Mouse (Mus musculus): ENCODE measurements around the gene Usp39. TPM values are rescaled to one million over a fixed set of nuclear protein-coding genes. Genes with fewer than 3 reads are reported as not detected.

Usp39 gene
- polyA plus RNA-seq (2016; fragmentation: Nextera tagmentation; extraction: Ambion mirVana): 79.7 and 80.3 TPM in 2 replicates

- DNase-seq (ENCODE audit: low spot score): peak; percentile 92
- 1% methylated on average over 30 of the region's 30 CpGs for WGBS
- Histone ChIP-seq H3K4me3 (peak within 1 kb of the TSS; percentile 92), H3K27me3 (ENCODE audit: insufficient read depth, poor library complexity, severe bottlenecking) (no peaks in the 10 kb centered on the region), H3K27ac (peak within 1 kb of the TSS; percentile 95), H3K36me3 (peaks cover 40% of the 10 kb centered on the region), H3K4me1 (replicated peaks) (peaks cover 53% of the 10 kb centered on the region), H3K9me3 (no peaks in the 10 kb centered on the region)
Measured at GRCm38 (mm10) chr6:72345074-72345567, at the start of gene Usp39. Gene Usp39, minus strand, starts transcription at chr6:72345184.

- DNase-seq (ENCODE audit: low spot score): no peak
- no peaks in the 10 kb centered on the region for H3K36me3 ChIP-seq
- H3K4me3 ChIP-seq: no peak overlapping the region
- peaks cover 29% of the 10 kb centered on the region for H3K4me1 ChIP-seq (replicated peaks)
- H3K9me3 ChIP-seq: no peaks in the 10 kb centered on the region
- H3K27ac ChIP-seq: no peak overlapping the region
- WGBS: 89% methylated on average over 5 of the region's 5 CpGs
- peaks cover 25% of the 10 kb centered on the region for H3K27me3 ChIP-seq (ENCODE audit: insufficient read depth, poor library complexity, severe bottlenecking)
Measured at GRCm38 (mm10) chr6:72392341-72392740, 47.4 kb upstream of the Usp39 start.

- DNase-seq (ENCODE audit: low spot score): peak; percentile 40
- H3K36me3 ChIP-seq: no peaks in the 10 kb centered on the region
- WGBS: 12% methylated on average over 12 of the region's 12 CpGs
- H3K4me1 ChIP-seq (replicated peaks): peaks cover 29% of the 10 kb centered on the region
- peaks cover 25% of the 10 kb centered on the region for H3K27me3 ChIP-seq (ENCODE audit: insufficient read depth, poor library complexity, severe bottlenecking)
- H3K4me3 ChIP-seq: peak overlapping the region; percentile 58
- H3K9me3 ChIP-seq: no peaks in the 10 kb centered on the region
- peak overlapping the region; percentile 86 for H3K27ac ChIP-seq
Measured at GRCm38 (mm10) chr6:72390795-72391521, 46.0 kb upstream of the Usp39 start.

- Histone ChIP-seq H3K9me3 (no peaks in the 10 kb centered on the region), H3K36me3 (no peaks in the 10 kb centered on the region), H3K27ac (peak within 1 kb of the TSS; percentile 86), H3K4me3 (peak within 1 kb of the TSS; percentile 58), H3K4me1 (replicated peaks) (peaks cover 29% of the 10 kb centered on the region), H3K27me3 (ENCODE audit: insufficient read depth, poor library complexity, severe bottlenecking) (peaks cover 25% of the 10 kb centered on the region)
- WGBS: 2% methylated on average over 33 of the region's 33 CpGs
- DNase-seq (ENCODE audit: low spot score): peak; percentile 60
Measured at GRCm38 (mm10) chr6:72389941-72390771, 45.2 kb upstream of the Usp39 start, which contains the start of gene Vamp8. Gene Vamp8, minus strand, starts transcription at chr6:72390703.

GRCm38 (mm10) chr6:72389471-72389940 lies 44.5 kb upstream of the Usp39 start:
- no peaks in the 10 kb centered on the region for H3K9me3 ChIP-seq
- no peaks in the 10 kb centered on the region for H3K36me3 ChIP-seq
- H3K4me3 ChIP-seq: peak overlapping the region; percentile 58
- peaks cover 29% of the 10 kb centered on the region for H3K4me1 ChIP-seq (replicated peaks)
- DNase-seq (ENCODE audit: low spot score): no peak
- 34% methylated on average over 13 of the region's 13 CpGs for WGBS
- peak overlapping the region; percentile 86 for H3K27ac ChIP-seq
- H3K27me3 ChIP-seq (ENCODE audit: insufficient read depth, poor library complexity, severe bottlenecking): peaks cover 25% of the 10 kb centered on the region

GRCm38 (mm10) chr6:72388791-72389329 lies 43.9 kb upstream of the Usp39 start:
- Histone ChIP-seq H3K27ac (no peak overlapping the region), H3K27me3 (ENCODE audit: insufficient read depth, poor library complexity, severe bottlenecking) (peaks cover 25% of the 10 kb centered on the region), H3K36me3 (no peaks in the 10 kb centered on the region), H3K4me3 (no peak overlapping the region), H3K9me3 (no peaks in the 10 kb centered on the region), H3K4me1 (replicated peaks) (peaks cover 29% of the 10 kb centered on the region)
- no peak for DNase-seq (ENCODE audit: low spot score)
- WGBS: 90% methylated on average over 6 of the region's 6 CpGs

GRCm38 (mm10) chr6:72388266-72388665 lies 43.3 kb upstream of the Usp39 start:
- Histone ChIP-seq H3K27me3 (ENCODE audit: insufficient read depth, poor library complexity, severe bottlenecking) (peaks cover 25% of the 10 kb centered on the region), H3K9me3 (no peaks in the 10 kb centered on the region), H3K4me1 (replicated peaks) (peaks cover 29% of the 10 kb centered on the region), H3K4me3 (no peak overlapping the region), H3K27ac (no peak overlapping the region), H3K36me3 (no peaks in the 10 kb centered on the region)
- no peak for DNase-seq (ENCODE audit: low spot score)
- WGBS: 71% methylated on average over 10 of the region's 10 CpGs

- WGBS: 70% methylated on average over 3 of the region's 3 CpGs
- no peak for DNase-seq (ENCODE audit: low spot score)
- no peaks in the 10 kb centered on the region for H3K9me3 ChIP-seq
- H3K27me3 ChIP-seq (ENCODE audit: insufficient read depth, poor library complexity, severe bottlenecking): peaks cover 25% of the 10 kb centered on the region
- no peaks in the 10 kb centered on the region for H3K36me3 ChIP-seq
- H3K27ac ChIP-seq: no peak overlapping the region
- H3K4me3 ChIP-seq: no peak overlapping the region
- H3K4me1 ChIP-seq (replicated peaks): peaks cover 29% of the 10 kb centered on the region
Measured at GRCm38 (mm10) chr6:72387816-72388215, 42.8 kb upstream of the Usp39 start.

GRCm38 (mm10) chr6:72386561-72386960 lies 41.6 kb upstream of the Usp39 start:
- Histone ChIP-seq H3K27me3 (ENCODE audit: insufficient read depth, poor library complexity, severe bottlenecking) (peaks cover 29% of the 10 kb centered on the region), H3K4me3 (no peak overlapping the region), H3K36me3 (no peaks in the 10 kb centered on the region), H3K4me1 (replicated peaks) (peaks cover 29% of the 10 kb centered on the region), H3K27ac (no peak overlapping the region), H3K9me3 (no peaks in the 10 kb centered on the region)
- WGBS: 94% methylated on average over 2 of the region's 2 CpGs
- no peak for DNase-seq (ENCODE audit: low spot score)

- no peaks in the 10 kb centered on the region for H3K36me3 ChIP-seq
- 87% methylated on average over 4 of the region's 4 CpGs for WGBS
- H3K27ac ChIP-seq: no peak overlapping the region
- DNase-seq (ENCODE audit: low spot score): no peak
- no peaks in the 10 kb centered on the region for H3K9me3 ChIP-seq
- peaks cover 21% of the 10 kb centered on the region for H3K4me1 ChIP-seq (replicated peaks)
- peaks cover 33% of the 10 kb centered on the region for H3K27me3 ChIP-seq (ENCODE audit: insufficient read depth, poor library complexity, severe bottlenecking)
- no peak overlapping the region for H3K4me3 ChIP-seq
Measured at GRCm38 (mm10) chr6:72385258-72385657, 40.3 kb upstream of the Usp39 start.

- Histone ChIP-seq H3K36me3 (no peaks in the 10 kb centered on the region), H3K9me3 (no peaks in the 10 kb centered on the region), H3K4me1 (replicated peaks) (peaks cover 18% of the 10 kb centered on the region), H3K27ac (no peak overlapping the region), H3K4me3 (no peak overlapping the region), H3K27me3 (ENCODE audit: insufficient read depth, poor library complexity, severe bottlenecking) (peaks cover 34% of the 10 kb centered on the region)
- 94% methylated on average over 7 of the region's 7 CpGs for WGBS
- DNase-seq (ENCODE audit: low spot score): no peak
Measured at GRCm38 (mm10) chr6:72383952-72384351, 39.0 kb upstream of the Usp39 start.

- Histone ChIP-seq H3K4me3 (no peak overlapping the region), H3K36me3 (no peaks in the 10 kb centered on the region), H3K27me3 (ENCODE audit: insufficient read depth, poor library complexity, severe bottlenecking) (peaks cover 35% of the 10 kb centered on the region), H3K27ac (no peak overlapping the region), H3K4me1 (replicated peaks) (peaks cover 18% of the 10 kb centered on the region), H3K9me3 (no peaks in the 10 kb centered on the region)
- DNase-seq (ENCODE audit: low spot score): no peak
- 89% methylated on average over 6 of the region's 6 CpGs for WGBS
Measured at GRCm38 (mm10) chr6:72383142-72383820, 38.3 kb upstream of the Usp39 start.

Measured in hindbrain, embryonic 10.5 days (tissue).